Mouse (Mus musculus) G1E (cell line): ENCODE results near the gene Zfp668. TPM values are rescaled to one million over a fixed set of nuclear protein-coding genes. Genes with fewer than 3 reads are reported as not detected.
"Not testable (repeated sequence)": the region's sequence is repeated elsewhere in the genome, so short reads cannot be mapped to it uniquely, and the experiment has no call there.

Experiments
- ATAC-seq: 2 replicates; pipeline ENCODE4 v1.8.0; 2016; ENCODE audit warnings: mild to moderate bottlenecking; ENCODE audit not compliant: insufficient number of reproducible peaks, poor library complexity, low FRiP score, severe bottlenecking; ENCODE audit errors: extremely low read depth
- DNase-seq: peaks from one replicate; pipeline ENCODE4 v3.0.0; 2012; ENCODE audit warnings: low spot score
- H3K27me3 ChIP-seq: 2 replicates; pipeline ENCODE4 v1.6.1; 2012; ENCODE audit warnings: mild to moderate bottlenecking, low read length, inconsistent platforms; ENCODE audit not compliant: insufficient read depth
- H3K36me3 ChIP-seq: replicated peaks from 2 replicates; pipeline ENCODE3; 2012; ENCODE audit warnings: mild to moderate bottlenecking, inconsistent platforms
- H3K4me1 ChIP-seq: 2 replicates; pipeline ENCODE4 v1.6.1; 2012; ENCODE audit warnings: low read depth, low read length, inconsistent platforms, mixed read lengths; ENCODE audit not compliant: insufficient read depth
- H3K4me3 ChIP-seq: 2 replicates; pipeline ENCODE4 v1.5.1; 2012; ENCODE audit warnings: low read depth, mild to moderate bottlenecking, inconsistent platforms, low read length, moderate library complexity, mixed read lengths
- H3K9me3 ChIP-seq: replicated peaks from 2 replicates; pipeline ENCODE4 v1.6.1; 2012; ENCODE audit warnings: inconsistent platforms
- CTCF ChIP-seq: IDR thresholded peaks from 2 replicates; pipeline ENCODE4 v1.5.1; 2012; ENCODE audit warnings: low read depth, low read length, inconsistent platforms, mixed read lengths
- GATA1 ChIP-seq: IDR thresholded peaks from 2 replicates; pipeline ENCODE4 v1.6.1; 2012; ENCODE audit warnings: borderline replicate concordance, low read length, inconsistent platforms, mixed read lengths
- GATA2 ChIP-seq: IDR thresholded peaks from 2 replicates; pipeline ENCODE4 v1.6.1; 2012; ENCODE audit warnings: low read depth, low read length, inconsistent platforms, borderline replicate concordance
- POLR2AphosphoS5 ChIP-seq: IDR thresholded peaks from 2 replicates; pipeline ENCODE4 v1.6.1; 2012; ENCODE audit warnings: low read depth, low read length, inconsistent platforms; ENCODE audit not compliant: insufficient replicate concordance
- TAL1 ChIP-seq: conservative IDR thresholded peaks from 2 replicates; pipeline ENCODE4 v1.6.1; 2012; ENCODE audit warnings: low read depth, low read length, inconsistent platforms, mixed read lengths
- polyA plus RNA-seq: library from polyadenylated mRNA; stranded (reverse); fragments of >175 nt; gene quantifications from 2 replicates; pipeline ENCODE4 v1.2.3, GENCODE M21; 2012
- total RNA-seq, 2 experiments: library from RNA; stranded (forward) in 1 of 2; stranded (reverse) in 1 of 2; fragments of 200-1000 nt in 1 of 2; fragments of >200 nt in 1 of 2; fragmentation: Nextera tagmentation in 1 of 2; gene quantifications; 2 replicates each; pipeline ENCODE4 v1.2.3; 2014 to 2017

Zfp668 gene
- total and polyA plus RNA-seq, 3 experiments, result 5.7 to 33.9 (median 9.2) TPM

GRCm38 (mm10) chr7:127850906-127851305 is 25.7 kb downstream of the Zfp668 start:
- Histone ChIP-seq H3K4me1 (peaks cover 13% of the 10 kb centered on the region), H3K9me3 (no peaks in the 10 kb centered on the region), H3K36me3 (peaks cover 41% of the 10 kb centered on the region), H3K4me3 (no peak overlapping the region), H3K27me3 (peaks cover 8% of the 10 kb centered on the region; the same call in 1 of the 2 replicates)
- no peak for DNase-seq
- no peak for ATAC-seq
- TF ChIP-seq POLR2AphosphoS5, result no peak

DNA sequence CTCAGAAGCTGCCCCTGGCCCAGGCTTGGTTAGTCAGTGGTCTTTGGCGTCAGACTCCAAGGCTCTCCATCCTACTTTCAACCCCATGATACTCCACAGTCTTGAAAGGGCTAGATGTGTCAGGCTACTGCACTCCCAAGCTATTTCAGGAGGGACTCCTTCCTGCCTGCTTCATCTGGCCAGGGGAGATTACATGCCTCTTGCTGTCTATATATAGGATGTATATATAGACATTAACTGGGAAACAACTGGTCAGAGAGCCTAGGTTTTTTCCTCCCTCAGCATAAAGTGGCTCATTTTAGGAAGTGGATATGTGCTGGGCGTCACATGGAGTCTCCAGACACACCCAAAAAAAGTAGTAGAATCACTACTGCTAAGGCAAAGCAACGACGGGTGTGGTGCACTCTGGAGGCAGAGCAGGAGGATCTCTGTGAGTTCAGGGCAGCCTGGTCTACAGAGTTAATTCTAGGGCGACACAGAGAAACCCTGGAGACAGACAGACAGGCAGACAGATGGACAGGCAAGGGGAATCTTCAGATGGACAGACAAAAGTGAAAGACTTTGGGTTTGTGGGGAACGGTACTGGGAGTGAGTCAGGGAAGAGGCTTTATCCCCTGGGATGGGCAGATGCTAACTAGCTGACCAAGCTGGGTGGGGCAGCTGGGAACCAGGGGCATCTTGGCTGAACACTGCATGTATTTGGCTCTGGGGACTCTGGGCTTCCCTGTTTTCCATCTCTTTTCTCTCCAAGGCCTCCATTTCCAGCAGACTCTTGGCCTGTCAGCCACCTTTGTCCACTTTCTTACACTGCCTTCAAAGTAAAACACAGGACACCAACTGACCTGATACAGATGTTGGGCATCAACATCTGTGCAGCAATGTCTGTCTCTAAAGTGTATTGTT is 26.4 kb downstream of the Zfp668 start:
- no peak overlapping the region for H3K4me3 ChIP-seq
- no peak for ATAC-seq

GRCm38 (mm10) chr7:127842001-127842718 is 34.5 kb downstream of the Zfp668 start:
- peak; percentile 83 for DNase-seq
- H3K36me3 ChIP-seq, result peaks cover 40% of the 10 kb centered on the region
- peak overlapping the region; percentile 85 for H3K4me3 ChIP-seq
- no peak for TF ChIP-seq GATA1
- TF ChIP-seq CTCF, result no peak
- TF ChIP-seq TAL1, result no peak
- no peak for TF ChIP-seq POLR2AphosphoS5
- H3K4me1 ChIP-seq, result peaks cover 23% of the 10 kb centered on the region
- peaks cover 3% of the 10 kb centered on the region; the same call in 1 of the 2 replicates for H3K9me3 ChIP-seq
- ATAC-seq, result peak; percentile 64
- peaks cover 2% of the 10 kb centered on the region; the same call in 1 of the 2 replicates for H3K27me3 ChIP-seq

More for the DNA sequence above, 26.4 kb downstream of the Zfp668 start:
- no peak for DNase-seq
- TF ChIP-seq GATA1 (no peak), TAL1 (no peak), CTCF (no peak), POLR2AphosphoS5 (no peak), GATA2 (no peak)
- H3K27me3 ChIP-seq, result peaks cover 6% of the 10 kb centered on the region; the same call in 1 of the 2 replicates
- H3K9me3 ChIP-seq, result no peaks in the 10 kb centered on the region
- H3K4me1 ChIP-seq, result peaks cover 13% of the 10 kb centered on the region
- H3K36me3 ChIP-seq, result peaks cover 48% of the 10 kb centered on the region

- Histone ChIP-seq H3K36me3 (peaks cover 33% of the 10 kb centered on the region), H3K4me3 (peak overlapping the region; percentile 85), H3K27me3 (peaks cover 2% of the 10 kb centered on the region; the same call in 1 of the 2 replicates), H3K4me1 (peaks cover 23% of the 10 kb centered on the region), H3K9me3 (peaks cover 3% of the 10 kb centered on the region; the same call in 1 of the 2 replicates)
- DNase-seq (peak; percentile 92), ATAC-seq (peak; percentile 74)
- TF ChIP-seq GATA2 (no peak), GATA1 (no peak), POLR2AphosphoS5 (no peak), CTCF (no peak), TAL1 (no peak)
Observed at GRCm38 (mm10) chr7:127841340-127842000, 35.2 kb downstream of the Zfp668 start.

GRCm38 (mm10) chr7:127840886-127841285 is 35.7 kb downstream of the Zfp668 start:
- H3K9me3 ChIP-seq, result peaks cover 3% of the 10 kb centered on the region; the same call in 1 of the 2 replicates
- peaks cover 23% of the 10 kb centered on the region for H3K4me1 ChIP-seq
- peaks cover 28% of the 10 kb centered on the region for H3K36me3 ChIP-seq
- no peak for TF ChIP-seq CTCF
- TF ChIP-seq TAL1, result no peak
- TF ChIP-seq GATA2, result no peak
- TF ChIP-seq POLR2AphosphoS5, result no peak
- TF ChIP-seq GATA1, result no peak
- H3K4me3 ChIP-seq, result peak overlapping the region; percentile 85; the same call in 1 of the 2 replicates
- no peak for DNase-seq
- no peak for ATAC-seq
- peaks cover 3% of the 10 kb centered on the region; the same call in 1 of the 2 replicates for H3K27me3 ChIP-seq

DNA sequence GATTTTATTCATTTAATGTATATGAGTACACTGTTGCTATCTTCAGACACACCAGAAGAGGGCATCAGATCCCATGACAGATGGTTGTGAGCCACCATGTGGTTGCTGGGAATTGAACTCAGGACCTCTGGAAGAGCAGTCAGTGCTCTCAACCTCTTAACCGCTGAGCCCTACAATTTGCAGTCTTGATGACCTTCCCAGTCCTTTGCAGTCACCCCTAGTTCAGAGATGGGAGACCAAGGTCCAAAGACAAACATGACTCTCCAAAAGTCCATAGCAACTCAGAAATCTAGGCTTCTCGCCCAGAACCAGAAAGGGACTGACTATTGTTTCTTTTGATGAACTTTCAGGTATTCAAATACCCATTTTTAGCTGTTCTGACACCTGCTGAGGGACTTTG is 36.6 kb downstream of the Zfp668 start:
- not testable (repeated sequence) for H3K27me3 ChIP-seq, H3K9me3 ChIP-seq, ATAC-seq, H3K4me3 ChIP-seq, DNase-seq
- Histone ChIP-seq H3K36me3 (peaks cover 21% of the 10 kb centered on the region), H3K4me1 (peaks cover 23% of the 10 kb centered on the region)

DNA sequence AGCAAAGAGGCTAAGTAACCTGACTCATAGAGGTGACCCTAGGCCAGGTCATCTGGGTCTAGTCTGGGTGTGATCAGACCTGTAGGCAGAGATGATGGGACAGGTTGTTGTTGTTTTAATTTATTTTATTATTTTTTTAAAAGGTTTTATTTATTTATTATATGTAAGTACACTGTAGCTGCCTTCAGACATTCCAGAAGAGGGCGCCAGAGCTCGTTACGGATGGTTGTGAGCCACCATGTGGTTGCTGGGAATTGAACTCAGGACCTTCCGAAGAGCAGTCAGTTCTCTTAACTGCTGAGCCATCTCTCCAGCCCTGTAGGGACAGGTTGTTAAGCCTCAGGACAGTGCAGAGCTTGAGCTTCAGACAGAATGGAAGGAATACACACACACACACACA is 38.8 kb downstream of the Zfp668 start:
- ATAC-seq, H3K36me3 ChIP-seq, DNase-seq, H3K4me3 ChIP-seq, H3K27me3 ChIP-seq, H3K9me3 ChIP-seq: not testable (repeated sequence)
- peaks cover 18% of the 10 kb centered on the region for H3K4me1 ChIP-seq
